Mouse (Mus musculus): Measurements from ENCODE around the gene Gm48551. TPM values are rescaled to one million over a fixed set of nuclear protein-coding genes. Genes with fewer than 3 reads are reported as not detected.
A peak's percentile ranks its signal among the peaks of the same experiment; 100 is the strongest.

Gene Gm48551
- total RNA-seq, 2 experiments from 2014 or later, result 0.51 to 0.84 TPM

DNA sequence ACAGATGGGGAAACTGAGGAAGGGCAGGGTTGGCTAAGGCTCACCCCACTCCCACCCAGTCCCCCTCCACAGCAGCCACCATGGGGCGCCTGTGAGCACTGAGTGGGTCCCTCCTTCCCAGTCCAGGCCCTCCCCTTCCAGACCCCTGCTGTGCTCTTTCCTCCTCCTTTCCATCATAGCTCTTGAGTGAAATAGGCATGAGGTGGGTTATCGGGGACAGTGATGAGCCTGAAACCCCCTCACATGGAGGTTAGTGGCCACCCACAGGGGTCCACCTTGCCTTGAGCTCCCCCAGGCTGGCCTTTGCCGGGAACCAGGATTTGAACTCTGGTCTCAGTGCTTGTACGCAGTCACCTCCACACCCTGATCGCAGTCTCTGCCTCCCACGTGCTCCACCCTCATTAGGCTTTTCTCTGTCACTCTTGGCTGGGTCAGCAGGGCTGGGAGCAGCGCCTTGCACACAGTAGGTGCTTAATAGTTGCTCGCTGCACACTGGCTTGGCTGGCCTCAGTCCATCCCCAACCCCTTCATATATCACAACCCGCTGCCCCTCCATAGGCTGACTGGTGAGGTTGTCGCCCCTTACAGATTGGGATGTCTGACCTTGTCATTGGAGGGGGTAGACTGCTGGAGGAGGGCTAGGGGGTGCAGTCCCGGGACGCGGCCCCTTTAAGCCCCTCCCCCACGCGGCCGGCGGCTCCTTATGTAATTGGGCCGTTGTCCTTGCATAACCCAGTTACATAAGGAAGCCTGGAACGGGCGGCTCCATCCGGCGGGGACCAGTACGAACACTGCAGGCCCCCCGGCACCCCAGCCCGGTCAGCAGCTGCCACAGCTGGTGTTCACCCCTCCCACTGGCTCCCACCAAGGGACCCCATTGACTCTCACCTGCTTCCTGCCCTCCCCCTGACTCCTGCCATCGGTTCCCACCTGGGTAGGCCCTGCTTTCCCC, 29.3 kb downstream of the Gm48551 start:
- intact Hi-C loops (cut with DNase I), result no loop called here

DNA sequence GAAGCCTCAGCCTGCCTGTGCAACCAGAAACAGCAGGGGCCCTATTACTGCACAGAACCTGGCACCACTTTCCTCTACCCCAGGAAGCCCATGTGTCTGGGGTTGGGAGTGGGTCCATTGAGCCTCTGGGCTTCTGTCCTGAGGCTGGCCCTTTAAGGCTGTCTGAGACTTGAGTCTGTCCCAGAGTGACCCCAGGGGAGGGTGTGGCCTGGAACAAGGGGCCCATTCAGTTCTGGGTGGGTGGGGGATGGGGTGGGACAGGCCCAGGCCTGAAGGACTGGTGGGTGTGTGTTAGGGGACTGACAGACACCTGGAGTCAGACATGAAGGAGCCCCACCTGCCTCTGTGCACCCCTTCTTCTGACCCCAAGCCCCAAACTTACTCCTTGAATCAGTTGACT, 30.4 kb downstream of the Gm48551 start:
- intact Hi-C loops (cut with DNase I), result no loop called here

More for the DNA sequence above, 29.3 kb downstream of the Gm48551 start:
- DNase-seq, result peak; percentile 93 to 95

DNA sequence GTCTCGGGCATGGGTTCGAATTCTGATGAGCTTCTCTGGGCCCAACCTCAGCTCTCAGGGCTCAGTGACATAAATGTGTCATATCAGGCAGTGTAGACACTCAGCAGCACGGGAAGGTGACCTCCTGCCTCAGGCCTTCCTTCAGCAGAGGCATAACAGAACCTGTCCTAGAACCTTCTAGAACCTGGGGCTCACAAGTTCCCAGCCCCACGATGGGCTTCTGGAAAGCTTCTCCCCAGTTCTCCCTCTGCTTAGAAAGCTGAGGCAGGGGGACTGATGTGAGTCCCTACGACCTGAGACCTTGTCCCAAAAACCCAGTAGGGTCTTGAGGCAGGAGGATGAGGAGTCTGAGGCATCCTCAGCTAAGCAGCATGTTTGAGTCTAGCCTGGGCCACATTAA, 30.9 kb downstream of the Gm48551 start:
- no peak for DNase-seq

More for the DNA sequence above, 30.4 kb downstream of the Gm48551 start:
- peak; percentile 66 to 75 for DNase-seq

DNA sequence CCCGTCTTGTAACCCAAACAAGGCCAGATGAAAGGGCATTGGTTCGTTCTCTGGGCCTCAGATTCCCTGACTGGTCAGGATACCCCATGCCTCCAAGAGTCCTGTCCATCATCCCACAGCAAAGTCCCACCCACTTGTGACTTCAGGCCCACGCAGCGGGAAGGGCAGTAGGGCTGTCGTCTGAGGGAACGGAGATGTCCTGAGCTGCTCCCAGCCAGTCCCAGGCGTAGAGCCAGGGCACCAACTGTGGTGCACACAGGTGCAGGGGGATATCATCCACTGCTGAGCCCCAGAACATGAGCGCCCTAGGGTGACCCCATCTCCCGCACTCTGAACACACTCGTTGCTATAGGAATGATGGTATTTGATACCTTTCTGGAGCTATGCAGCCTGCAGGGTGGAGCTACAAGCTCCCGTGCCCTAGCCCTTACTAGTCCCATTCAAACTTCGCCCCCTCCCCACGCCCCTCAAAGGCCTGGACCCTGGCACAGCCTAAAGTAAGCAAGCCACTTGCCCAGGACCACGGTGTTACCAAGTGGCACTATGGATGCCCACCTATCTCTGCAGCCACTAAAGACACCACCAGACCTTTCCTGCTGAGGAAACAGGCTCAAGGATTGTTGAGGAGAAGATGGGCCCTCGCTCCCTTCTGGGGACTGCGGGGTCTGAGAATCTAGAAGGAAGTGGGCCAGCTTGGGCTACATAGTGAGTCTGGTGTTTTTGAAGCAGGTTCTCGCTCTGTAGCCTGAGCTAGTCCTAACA, 31.5 kb downstream of the Gm48551 start:
- peak; percentile 60 to 67 for DNase-seq
- intact Hi-C loops (cut with DNase I), result no loop called here

More for the DNA sequence above, 30.9 kb downstream of the Gm48551 start:
- intact Hi-C loops (cut with DNase I), result no loop called here

DNA sequence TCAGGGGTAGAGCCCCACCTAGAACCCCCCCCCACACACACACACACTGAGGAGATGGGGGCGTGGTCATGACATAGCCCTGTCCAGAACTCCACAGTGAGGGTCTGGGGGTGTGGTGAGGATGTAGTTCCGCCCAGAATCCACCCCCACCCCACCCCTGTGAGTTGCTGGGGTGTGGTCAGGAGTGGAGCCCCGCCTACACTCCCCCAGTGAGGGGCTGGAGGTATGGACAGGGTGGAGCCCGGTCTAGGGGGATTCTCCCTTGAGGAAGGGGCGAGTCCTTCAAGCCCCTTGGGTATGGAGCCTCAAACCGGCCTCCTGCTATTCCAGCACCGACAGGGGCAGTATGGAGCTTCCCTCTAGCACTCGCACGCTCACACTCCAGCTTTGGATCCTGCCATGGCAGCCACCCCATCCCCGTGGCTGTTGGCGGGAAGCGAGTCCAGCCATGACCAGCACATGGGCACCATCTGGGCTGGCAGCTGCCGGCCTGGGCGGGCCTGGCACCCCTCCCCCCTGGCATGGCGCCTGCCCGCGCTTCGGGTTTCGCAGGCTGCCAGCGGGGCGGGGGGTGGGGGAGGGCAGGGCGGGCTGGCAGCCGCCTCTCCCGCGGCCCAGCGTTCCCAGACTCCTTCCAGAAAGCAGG, 32.4 kb downstream of the Gm48551 start:
- DNase-seq, result peak; percentile 88 to 92

DNA sequence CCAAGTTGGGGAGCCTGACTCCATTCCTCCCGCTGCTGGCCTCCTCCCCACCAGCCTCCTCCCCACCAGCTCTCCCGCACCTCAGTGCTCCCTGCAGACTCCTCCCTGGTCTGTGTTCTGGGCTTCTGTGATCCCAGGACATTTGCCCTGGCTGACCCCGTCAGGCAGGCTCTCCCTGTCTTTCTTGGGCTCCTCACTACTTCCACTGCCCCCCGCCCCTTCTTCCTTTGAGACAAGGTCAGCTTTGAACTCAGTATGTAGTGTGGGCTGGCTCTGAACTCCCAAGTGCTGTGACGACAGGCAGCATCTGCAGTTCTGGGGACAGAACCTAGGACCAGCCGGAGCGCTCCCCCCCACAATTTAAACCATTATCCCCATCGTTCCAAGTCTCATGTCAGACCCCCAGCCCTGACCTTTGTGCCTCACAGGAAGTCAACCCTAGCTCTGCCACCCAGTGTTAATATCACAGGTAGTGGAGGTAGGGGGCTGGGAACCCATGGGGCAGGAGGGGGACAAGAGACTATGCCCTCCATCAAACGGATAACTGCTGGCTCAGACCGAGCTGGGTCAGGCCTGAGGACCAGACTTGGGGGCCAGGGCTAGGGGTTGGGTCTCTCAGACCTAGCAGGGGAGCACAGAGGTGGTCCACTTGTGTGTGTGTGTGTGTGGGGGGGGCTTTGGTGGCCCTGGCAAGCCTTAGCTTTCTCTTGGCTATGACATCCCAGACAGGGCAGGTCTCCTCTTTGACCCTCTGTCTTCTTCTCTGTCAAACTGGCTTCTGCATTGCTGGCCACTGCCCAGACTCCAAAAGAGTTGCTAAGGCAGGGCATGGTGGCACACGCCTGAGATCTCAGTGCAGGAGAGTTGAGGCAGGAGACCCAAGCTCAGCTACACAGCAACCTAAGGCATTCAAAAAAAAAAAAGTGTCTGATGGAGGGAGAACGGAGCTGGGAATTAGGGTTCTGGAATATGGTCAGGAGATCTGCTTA, 33.3 kb downstream of the Gm48551 start:
- intact Hi-C loops (cut with DNase I), result no loop called here
- peak; percentile 6 to 10 for DNase-seq

More for the DNA sequence above, 32.4 kb downstream of the Gm48551 start:
- intact Hi-C loops (cut with DNase I), result no loop called here

DNA sequence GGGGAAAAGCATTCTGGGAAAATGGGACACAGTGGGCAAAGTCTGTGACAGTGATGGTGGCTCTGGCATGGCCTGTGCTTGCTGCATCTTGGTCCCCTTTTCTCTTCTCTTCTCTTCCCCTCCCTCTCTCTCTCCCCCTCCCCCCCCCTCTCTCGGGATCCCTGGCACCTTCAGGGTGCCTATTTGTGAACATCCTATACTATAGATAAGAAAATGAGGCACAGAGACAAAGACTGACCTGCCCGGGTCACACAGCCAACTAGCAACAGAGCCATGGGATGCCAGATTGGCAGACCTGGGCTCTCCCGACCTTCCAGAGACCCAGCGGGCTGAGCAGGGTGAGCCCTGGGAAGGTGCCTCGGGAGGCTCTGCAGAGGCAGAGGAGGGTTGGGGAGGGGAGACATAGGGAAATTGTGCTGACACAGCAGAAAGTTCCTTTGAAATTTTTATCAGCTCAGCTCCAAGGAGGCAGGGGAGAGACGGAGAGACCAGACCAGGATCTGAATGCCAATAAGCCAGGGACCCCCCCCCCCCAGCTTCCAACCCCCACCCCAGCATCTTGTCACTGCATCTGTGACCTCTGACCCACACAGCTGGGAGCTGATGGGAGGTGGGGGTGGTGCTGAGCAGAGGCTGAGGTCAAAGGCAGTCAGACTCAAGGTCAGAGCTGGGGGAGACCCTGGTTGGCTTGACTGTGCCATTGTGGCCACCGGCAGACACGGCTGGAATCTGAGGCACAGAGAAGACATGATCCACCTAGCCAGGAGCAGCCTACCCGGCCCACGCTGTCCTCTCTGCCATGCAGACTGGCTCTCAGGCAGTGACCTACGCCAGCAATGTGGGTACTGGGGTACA, 34.2 kb downstream of the Gm48551 start:
- intact Hi-C loops (cut with DNase I), result no loop called here
- DNase-seq, result peak; percentile 3 to 9

DNA sequence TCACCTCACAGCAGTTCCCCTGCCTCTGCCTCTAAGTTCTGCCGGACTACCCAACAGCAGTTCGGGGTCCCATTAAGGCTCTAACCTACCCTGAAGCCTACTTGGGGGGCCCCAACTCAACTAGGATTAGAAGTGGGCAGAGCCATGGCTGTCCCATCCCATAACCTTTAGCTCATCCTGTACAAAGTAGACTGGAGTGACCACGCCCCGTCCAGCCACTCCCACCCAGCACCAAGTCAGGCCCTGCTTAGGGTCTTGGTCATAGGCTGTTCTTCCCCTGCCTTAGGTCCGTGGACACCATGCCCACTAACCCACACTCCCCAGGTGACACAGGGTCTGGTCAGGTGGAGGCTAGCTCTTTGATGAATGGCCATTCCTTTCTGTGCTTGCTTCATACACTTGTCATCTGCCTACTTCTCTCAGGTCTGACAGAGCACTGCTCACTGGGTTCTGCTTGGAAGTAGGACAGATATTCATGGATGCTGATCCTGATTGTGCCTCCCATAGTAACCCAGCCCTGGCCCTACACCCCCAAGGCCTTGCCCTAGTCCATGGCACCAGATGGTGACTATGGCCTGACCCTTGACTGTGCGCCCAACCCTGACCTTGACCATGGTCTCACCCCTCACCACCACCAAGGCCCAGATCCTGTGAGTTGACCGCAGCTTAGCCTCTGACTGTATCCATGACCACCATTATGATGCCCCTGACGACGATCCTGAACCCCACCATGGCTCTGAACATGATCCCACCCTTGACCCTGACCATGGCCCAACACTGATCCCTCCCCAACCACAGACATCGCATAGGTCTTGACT, 35.1 kb downstream of the Gm48551 start:
- intact Hi-C loops (cut with DNase I), result no loop called here
- DNase-seq, result peak in 1 of 2 experiments; percentile 3

DNA sequence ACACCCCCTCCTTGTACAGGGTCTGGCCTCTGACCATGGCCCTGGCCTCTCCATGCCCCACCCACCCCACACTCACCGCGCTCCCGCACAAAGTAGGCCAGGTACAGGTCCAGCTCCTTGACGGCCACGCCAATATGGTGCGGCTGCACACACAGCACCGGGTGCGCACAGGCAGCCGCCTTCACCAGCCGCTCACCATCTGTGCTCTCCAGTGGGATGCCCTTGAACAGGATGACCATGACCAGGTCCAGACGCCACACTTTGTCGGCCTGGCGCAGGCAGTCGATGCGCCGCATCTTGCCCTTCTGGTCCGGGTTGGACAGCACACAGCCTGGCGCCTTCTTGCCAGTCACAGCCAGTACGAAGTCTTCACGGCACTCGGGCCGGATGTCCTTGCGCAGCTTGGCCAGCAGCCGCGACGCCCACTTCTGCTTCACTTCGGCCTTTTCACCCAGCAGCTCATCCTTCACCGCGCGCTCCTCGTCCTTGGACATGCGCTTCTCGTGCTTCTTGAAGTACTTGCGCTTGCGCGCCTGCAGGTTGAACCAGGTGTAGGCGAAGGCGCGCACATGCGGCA, 36.0 kb downstream of the Gm48551 start:
- intact Hi-C loops (cut with DNase I), result no loop called here
- DNase-seq, result peak; percentile 12

DNA sequence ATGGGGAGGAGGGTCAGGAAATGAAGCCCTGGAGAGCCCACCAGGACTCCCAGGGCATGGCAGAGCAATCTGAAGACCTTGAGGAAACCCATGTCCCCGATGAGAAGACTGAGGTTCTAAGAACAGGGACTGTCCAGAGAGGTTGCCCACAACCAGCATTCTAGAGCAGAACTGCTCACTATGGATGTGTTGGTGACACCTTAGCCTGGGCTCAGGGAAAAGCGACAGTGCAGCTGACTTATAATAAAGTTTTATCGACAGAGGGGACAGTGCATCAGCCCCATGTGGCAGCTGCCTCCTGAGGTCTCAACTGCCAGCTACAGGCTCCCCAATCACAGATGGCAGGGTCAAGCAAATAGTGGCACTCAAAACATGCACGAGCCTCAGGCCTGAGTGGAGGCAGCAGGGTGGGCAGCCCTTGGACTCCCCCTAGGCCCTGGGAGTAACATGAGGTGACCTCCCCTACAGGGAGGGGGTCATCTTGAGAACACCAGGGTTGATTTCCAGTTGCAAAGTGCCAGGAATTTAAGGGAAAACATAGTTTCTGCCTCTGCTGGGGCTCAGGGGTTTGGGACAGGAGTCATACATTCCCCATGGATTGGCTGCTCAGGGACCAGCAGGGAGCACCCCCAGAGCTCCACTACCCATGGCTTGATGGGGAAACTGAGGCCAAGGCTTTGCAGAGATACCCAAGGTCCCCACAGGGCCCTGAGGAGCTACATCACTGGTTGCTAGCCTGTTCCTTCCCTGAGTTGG, 37.0 kb downstream of the Gm48551 start:
- peak in 1 of 2 experiments; percentile 3 for DNase-seq
- intact Hi-C loops (cut with DNase I), result no loop called here

DNA sequence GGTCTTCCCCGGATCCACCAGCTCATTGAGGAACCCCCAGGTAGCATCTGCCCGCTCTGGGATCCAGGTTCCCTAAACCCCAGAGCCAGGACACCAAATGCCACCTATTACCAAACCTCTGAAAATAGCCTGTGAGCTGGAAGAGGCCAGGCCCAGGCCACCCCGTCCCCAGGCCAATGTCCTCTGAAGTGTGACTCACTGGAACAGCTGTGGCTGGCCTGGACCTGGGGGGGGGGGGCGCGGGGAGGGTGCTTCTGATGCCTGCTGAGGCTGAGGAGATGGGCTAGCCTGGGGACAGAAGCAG, 37.5 kb downstream of the Gm48551 start:
- peak; percentile 26 to 38 for DNase-seq
- intact Hi-C loops (cut with DNase I), result no loop called here

DNA sequence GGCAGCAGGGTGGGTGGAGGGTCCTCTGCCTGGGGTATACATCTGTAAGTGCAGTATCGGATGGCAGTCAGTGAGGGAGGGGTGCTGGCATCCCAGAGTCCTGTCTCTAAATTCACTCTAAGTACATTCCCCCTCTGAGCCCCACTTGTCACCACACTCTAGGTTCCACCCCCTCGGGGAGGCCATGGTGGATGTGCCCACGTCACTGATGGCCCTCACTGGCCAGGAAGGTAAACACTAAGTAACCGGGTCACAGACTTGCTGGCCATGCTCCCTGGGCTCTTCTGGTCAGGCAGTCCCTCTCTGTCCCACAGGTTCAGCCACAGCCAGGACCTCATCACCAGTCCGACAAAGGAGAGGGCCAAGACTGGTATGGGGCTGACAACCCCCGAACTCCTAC, 37.9 kb downstream of the Gm48551 start:
- intact Hi-C loops (cut with DNase I), result no loop called here
- DNase-seq, result peak; percentile 3 to 21

DNA sequence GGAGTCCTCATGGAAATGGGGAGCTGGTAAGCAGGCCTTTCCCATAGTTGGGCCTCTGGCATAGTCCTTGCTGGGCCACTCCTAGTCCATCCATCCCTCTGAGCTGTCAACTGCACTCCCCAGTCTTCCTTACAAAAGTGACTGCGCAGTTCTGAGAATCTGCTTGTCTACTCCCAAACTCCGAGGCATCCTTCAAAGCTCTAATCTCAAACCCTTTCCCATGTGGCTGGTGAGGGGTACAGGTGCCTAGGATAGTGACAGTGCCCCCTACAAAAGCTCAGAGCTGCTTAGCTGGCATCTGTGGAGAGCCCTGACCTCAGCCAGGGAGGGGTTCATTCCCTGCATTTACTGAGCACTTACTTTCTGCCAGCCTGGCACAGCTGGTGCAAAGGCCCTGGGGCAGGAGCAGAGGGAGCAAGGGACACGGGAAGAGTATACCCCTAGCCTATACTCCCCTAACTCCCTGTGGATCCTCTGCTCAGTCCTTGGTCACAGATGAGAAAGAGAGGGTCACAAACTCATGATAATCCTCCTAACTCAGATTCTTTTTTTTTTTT, 38.5 kb downstream of the Gm48551 start:
- intact Hi-C loops (cut with DNase I), result no loop called here

DNA sequence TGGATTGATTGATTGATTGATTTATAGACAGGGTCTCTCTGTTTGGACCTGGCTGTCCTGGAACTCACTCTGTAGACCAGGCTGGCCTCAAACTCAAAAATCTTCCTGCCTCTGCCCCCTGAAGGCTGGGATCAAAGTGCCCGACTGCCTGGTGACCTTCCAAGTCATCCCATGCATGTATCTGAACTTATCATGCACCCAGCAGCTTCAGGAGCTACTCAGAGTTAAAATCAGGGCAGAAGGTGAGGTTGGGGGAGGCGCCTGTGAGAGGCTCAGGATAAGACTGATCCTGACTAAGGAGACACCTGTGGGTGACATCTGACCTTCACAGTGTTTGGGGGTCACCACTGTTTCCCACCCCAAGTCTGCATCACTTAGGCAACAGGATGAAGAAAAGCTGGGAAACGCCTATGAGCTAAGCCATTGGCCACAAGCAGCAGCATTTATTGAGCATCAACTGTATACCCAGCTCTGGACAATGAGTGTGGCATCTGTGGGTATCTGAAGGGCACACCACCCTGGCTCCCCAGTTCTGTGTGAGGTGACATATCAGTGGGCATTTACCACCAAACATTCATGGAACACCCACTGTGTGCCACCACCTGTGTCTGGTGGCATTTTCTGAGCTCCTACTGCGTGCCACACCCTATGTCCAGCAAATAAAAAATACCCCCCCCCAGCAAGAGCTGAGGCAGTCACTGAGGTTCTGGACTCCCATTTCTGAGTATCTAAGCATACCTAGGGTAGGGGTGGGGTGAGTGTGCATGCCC, 39.4 kb downstream of the Gm48551 start:
- intact Hi-C loops (cut with DNase I), result loop anchor here (2.0 kb wide), 1 partner anchor 13 kb away; no protein-coding TSS in a partner anchor
- peak in 1 of 2 experiments; percentile 8 for DNase-seq

More for the DNA sequence above, 38.5 kb downstream of the Gm48551 start:
- DNase-seq, result peak in 1 of 2 experiments; percentile 7

DNA sequence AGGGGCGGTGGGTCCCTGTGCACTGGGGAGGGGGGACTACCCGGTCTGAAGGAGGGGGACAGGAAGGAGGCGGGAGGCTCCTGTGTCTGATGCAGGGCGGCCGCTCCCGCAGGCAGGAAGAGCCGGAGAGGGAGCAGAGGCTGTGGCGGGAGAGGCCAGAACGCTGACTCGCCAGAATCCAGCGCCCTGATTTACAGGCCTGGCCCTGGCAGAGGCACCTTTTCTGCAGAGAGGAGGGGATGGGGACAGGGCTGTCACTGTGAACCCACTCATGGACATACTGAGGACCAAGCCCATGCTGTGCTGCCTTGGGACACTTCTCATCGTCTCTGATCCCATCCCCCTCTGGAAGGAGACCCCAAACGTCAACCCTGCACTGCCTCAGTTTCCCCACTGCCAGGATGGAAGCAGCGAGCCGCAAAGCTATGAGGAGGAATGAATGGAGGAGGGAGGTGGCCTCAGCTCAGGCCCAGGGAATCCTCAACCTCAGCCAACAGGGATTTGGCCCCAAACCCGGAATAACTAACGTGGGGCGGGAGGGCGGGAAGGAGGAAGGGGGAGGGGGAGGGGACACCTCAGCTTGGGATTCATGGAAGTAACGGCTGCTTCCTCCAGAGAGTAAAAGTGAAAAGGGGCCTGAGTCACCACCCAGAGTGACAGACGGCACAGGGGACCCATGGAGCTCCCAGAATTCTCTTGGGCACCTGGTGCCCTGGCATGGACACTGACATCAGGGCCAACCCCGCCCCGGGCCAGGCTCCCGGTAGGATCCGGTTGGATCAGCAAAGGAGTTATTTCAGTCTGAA, 40.2 kb downstream of the Gm48551 start:
- intact Hi-C loops (cut with DNase I), result loop anchor here (2.0 kb wide), 1 partner anchor 14 kb away; no protein-coding TSS in a partner anchor
- DNase-seq, result peak; percentile 70 to 78
